Mouse (Mus musculus) embryonic fibroblast, embryonic 13.5 days (primary cell): ENCODE data around the gene Celf2.

Source experiments
- CTCF ChIP-seq: IDR thresholded peaks from 2 replicates; pipeline ENCODE4 v1.5.1; 2011; ENCODE audit warnings: mild to moderate bottlenecking, control low read depth, low read length, moderate library complexity, borderline replicate concordance; ENCODE audit not compliant: insufficient read depth
- POLR2A ChIP-seq: IDR thresholded peaks from 2 replicates; pipeline ENCODE4 v1.6.1; 2011; ENCODE audit warnings: low read depth, mild to moderate bottlenecking, control low read depth, low read length, moderate library complexity

- TF ChIP-seq CTCF (no peak), POLR2A (no peak)
These were observed 782.0 kb downstream of the Celf2 start for GRCm38 (mm10) chr2:6727366-6727765.
